8 mouse cellular contexts compared by ENCODE assay signal in the genomic region with DNA sequence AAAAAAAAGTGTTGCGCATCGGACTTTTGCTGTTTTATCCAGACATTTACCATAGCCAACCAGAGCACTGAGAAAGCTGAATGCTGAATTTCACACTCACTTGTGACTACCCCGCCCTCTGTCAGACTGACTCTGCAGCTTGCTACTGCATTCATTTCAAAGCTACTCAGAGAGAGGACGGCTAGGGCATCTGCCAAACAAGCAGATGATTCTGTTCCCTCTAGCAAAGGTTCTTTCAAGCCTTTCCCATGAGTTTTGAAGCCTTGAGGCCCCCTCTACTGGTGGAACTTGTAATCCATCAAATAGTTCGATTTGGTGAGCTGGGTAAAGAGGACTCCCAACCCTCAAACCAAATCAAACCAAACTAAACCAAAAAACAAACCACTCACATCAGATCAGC. TPM values are rescaled to one million over a fixed set of nuclear protein-coding genes. Genes with fewer than 3 reads are reported as not detected.
DNase-seq lines count a peak whose midpoint lies in the region; ATAC-seq and TF ChIP-seq lines count a peak whose summit lies in the region.

No protein-coding gene starts in this region.

- no peaks in the 10 kb centered on the region for H3K9me3 ChIP-seq in embryonic facial prominence, embryonic 14.5 days (ENCODE audit: control insufficient read depth, low read length)
- H3K9me3 ChIP-seq in heart, embryonic 13.5 days, result no peaks in the 10 kb centered on the region
- H3K9me3 ChIP-seq in kidney, embryonic 16.5 days (ENCODE audit: low read length), result no peaks in the 10 kb centered on the region
- no peaks in the 10 kb centered on the region for H3K9me3 ChIP-seq in midbrain, embryonic 16.5 days (replicated peaks; ENCODE audit: control insufficient read depth, low read length, poor library complexity, severe bottlenecking)
- no peaks in the 10 kb centered on the region for H3K9me3 ChIP-seq in stomach, postnatal 0 days (ENCODE audit: control insufficient read depth, low read length)

- DNase-seq in CD4-positive helper T cell, adult 2 months (ENCODE audit: low read depth, low spot score), result peak; percentile 65
- DNase-seq in adrenal gland, postnatal 25 days, result peak; percentile 31
- peak; percentile 88 for DNase-seq in embryonic facial prominence, embryonic 14.5 days (ENCODE audit: low spot score)
- peak; percentile 24 for DNase-seq in liver
- DNase-seq in stomach, postnatal 0 days (ENCODE audit: low spot score), result peak; percentile 55

- 30% methylated on average over 5 of the region's 5 CpGs for WGBS in embryonic facial prominence, embryonic 14.5 days
- 17% methylated on average over 5 of the region's 5 CpGs for WGBS in heart, embryonic 13.5 days
- 17% methylated on average over 5 of the region's 5 CpGs for WGBS in kidney, embryonic 16.5 days
- WGBS in midbrain, embryonic 16.5 days, result 26% methylated on average over 5 of the region's 5 CpGs
- 12% methylated on average over 5 of the region's 5 CpGs for WGBS in stomach, postnatal 0 days

- no peak for TF ChIP-seq EP300 in stomach, postnatal 0 days (optimal IDR thresholded peaks at IDR 0.05)

- H3K4me1 ChIP-seq in embryonic facial prominence, embryonic 14.5 days (ENCODE audit: control insufficient read depth, insufficient read depth, low read length), result peaks cover 12% of the 10 kb centered on the region
- H3K4me1 ChIP-seq in heart, embryonic 13.5 days, result peaks cover 34% of the 10 kb centered on the region
- H3K4me1 ChIP-seq in kidney, embryonic 16.5 days (ENCODE audit: insufficient read depth, low read length), result peaks cover 25% of the 10 kb centered on the region
- H3K4me1 ChIP-seq in midbrain, embryonic 16.5 days (ENCODE audit: control insufficient read depth, insufficient read depth, low read length), result peaks cover 11% of the 10 kb centered on the region
- H3K4me1 ChIP-seq in stomach, postnatal 0 days (replicated peaks; ENCODE audit: control insufficient read depth, insufficient read depth), result peaks cover 7% of the 10 kb centered on the region

- ATAC-seq in embryonic facial prominence, embryonic 14.5 days (ENCODE audit: low read depth), result peak; percentile 78
- ATAC-seq in heart, embryonic 13.5 days (ENCODE audit: extremely low read depth, insufficient number of reproducible peaks, low FRiP score, low TSS enrichment), result no peak
- ATAC-seq in kidney, embryonic 16.5 days (ENCODE audit: low FRiP score, low TSS enrichment), result peak; percentile 41; the same call in 1 of the 2 replicates
- peak; percentile 56 for ATAC-seq in midbrain, embryonic 16.5 days
- peak; percentile 48; the same call in 1 of the 2 replicates for ATAC-seq in stomach, postnatal 0 days (ENCODE audit: low FRiP score, low TSS enrichment)

- peak overlapping the region; percentile 51 for H3K4me2 ChIP-seq in embryonic facial prominence, embryonic 14.5 days (ENCODE audit: low read depth, low read length)
- peak overlapping the region; percentile 72 for H3K4me2 ChIP-seq in heart, embryonic 13.5 days
- H3K4me2 ChIP-seq in kidney, embryonic 16.5 days (replicated peaks; ENCODE audit: low read depth, low read length), result peak overlapping the region; percentile 44
- H3K4me2 ChIP-seq in midbrain, embryonic 16.5 days (ENCODE audit: low read length), result peak overlapping the region; percentile 49
- H3K4me2 ChIP-seq in stomach, postnatal 0 days (replicated peaks; ENCODE audit: low read depth), result peak overlapping the region; percentile 55

- no peaks in the 10 kb centered on the region for H3K36me3 ChIP-seq in embryonic facial prominence, embryonic 14.5 days (ENCODE audit: control insufficient read depth, insufficient read depth, low read length)
- H3K36me3 ChIP-seq in heart, embryonic 13.5 days, result no peaks in the 10 kb centered on the region
- no peaks in the 10 kb centered on the region for H3K36me3 ChIP-seq in kidney, embryonic 16.5 days (ENCODE audit: insufficient read depth, low read length)
- H3K36me3 ChIP-seq in midbrain, embryonic 16.5 days (ENCODE audit: control insufficient read depth, insufficient read depth, low read length), result no peaks in the 10 kb centered on the region
- no peaks in the 10 kb centered on the region for H3K36me3 ChIP-seq in stomach, postnatal 0 days (ENCODE audit: control insufficient read depth, insufficient read depth, low read length)

- TF ChIP-seq CTCF in stomach, postnatal 0 days (IDR thresholded peaks at IDR 0.05; ENCODE audit: low read depth), result peak; percentile 84

- H3K27ac ChIP-seq in embryonic facial prominence, embryonic 14.5 days (replicated peaks; ENCODE audit: low read depth, low read length), result no peak overlapping the region
- peak overlapping the region; percentile 70 for H3K27ac ChIP-seq in heart, embryonic 13.5 days (replicated peaks)
- H3K27ac ChIP-seq in kidney, embryonic 16.5 days (ENCODE audit: low read length), result peak overlapping the region; percentile 0; the same call in 1 of the 2 replicates
- H3K27ac ChIP-seq in midbrain, embryonic 16.5 days (ENCODE audit: low read length), result no peak overlapping the region
- no peak overlapping the region for H3K27ac ChIP-seq in stomach, postnatal 0 days (replicated peaks)

- H3K4me3 ChIP-seq in embryonic facial prominence, embryonic 14.5 days (ENCODE audit: low read depth, low read length), result peak overlapping the region; percentile 4
- H3K4me3 ChIP-seq in heart, embryonic 13.5 days, result peak overlapping the region; percentile 38
- peak overlapping the region; percentile 25 for H3K4me3 ChIP-seq in kidney, embryonic 16.5 days (ENCODE audit: low read length)
- no peak overlapping the region for H3K4me3 ChIP-seq in midbrain, embryonic 16.5 days (ENCODE audit: low read depth, low read length)
- no peak overlapping the region for H3K4me3 ChIP-seq in stomach, postnatal 0 days (ENCODE audit: low read depth, low read length)

- H3K9ac ChIP-seq in embryonic facial prominence, embryonic 14.5 days (ENCODE audit: low read depth, low read length), result 0 out of 2 replicates have a peak overlapping the region, but pooled peaks have one; percentile 35
- H3K9ac ChIP-seq in heart, embryonic 13.5 days, result peak overlapping the region; percentile 63
- H3K9ac ChIP-seq in kidney, embryonic 16.5 days (replicated peaks; ENCODE audit: low read length), result peak overlapping the region; percentile 5; the same call in 1 of the 2 replicates
- no peak overlapping the region for H3K9ac ChIP-seq in midbrain, embryonic 16.5 days (ENCODE audit: low read depth, low read length)
- H3K9ac ChIP-seq in stomach, postnatal 0 days (ENCODE audit: low read length), result peak overlapping the region; percentile 35; the same call in 1 of the 2 replicates

- no peaks in the 10 kb centered on the region for H3K27me3 ChIP-seq in embryonic facial prominence, embryonic 14.5 days (replicated peaks; ENCODE audit: control insufficient read depth, insufficient read depth, low read length)
- H3K27me3 ChIP-seq in heart, embryonic 13.5 days (replicated peaks), result no peaks in the 10 kb centered on the region
- H3K27me3 ChIP-seq in kidney, embryonic 16.5 days (ENCODE audit: insufficient read depth, low read length), result no peaks in the 10 kb centered on the region
- no peaks in the 10 kb centered on the region for H3K27me3 ChIP-seq in midbrain, embryonic 16.5 days (ENCODE audit: control insufficient read depth, insufficient read depth, low read depth, low read length)
- no peaks in the 10 kb centered on the region for H3K27me3 ChIP-seq in stomach, postnatal 0 days (ENCODE audit: control insufficient read depth, insufficient read depth, low read length)

RNA-seq across cellular contexts. Expression of gene Ttc30a2, which starts 13.0 kb away (rescaled TPM):
- 0.52 and 0.79 TPM in 2 replicates for total RNA-seq in adrenal gland, postnatal 25 days (2021)
- 0.43 and 0.56 TPM in 2 replicates for polyA plus RNA-seq in embryonic facial prominence, embryonic 14.5 days (2014; fragmentation: Nextera tagmentation; extraction: Ambion mirVana)
- 0.99 and 1.2 TPM in 2 replicates for polyA plus RNA-seq in heart, embryonic 13.5 days (2015; fragmentation: Nextera tagmentation; extraction: Ambion mirVana)
- polyA plus RNA-seq in kidney, embryonic 16.5 days (2015; fragmentation: Nextera tagmentation; extraction: Ambion mirVana), result 0.53 and 0.64 TPM in 2 replicates
- 0.78 and 1.2 TPM in 2 replicates for polyA plus RNA-seq in midbrain, embryonic 16.5 days (2015; fragmentation: Nextera tagmentation; extraction: Ambion mirVana)
- polyA plus RNA-seq in stomach, postnatal 0 days (2015; fragmentation: Nextera tagmentation; extraction: Ambion mirVana), result 0.17 and 0.27 TPM in 2 replicates

RNA-seq across cellular contexts. Expression of gene Ttc30a1, which starts 16.8 kb away (rescaled TPM):
- 4.0 and 4.3 TPM in 2 replicates for total RNA-seq in adrenal gland, postnatal 25 days (2021)
- 7.4 and 7.8 TPM in 2 replicates for polyA plus RNA-seq in embryonic facial prominence, embryonic 14.5 days (2014; fragmentation: Nextera tagmentation; extraction: Ambion mirVana)
- 5.5 and 5.6 TPM in 2 replicates for polyA plus RNA-seq in heart, embryonic 13.5 days (2015; fragmentation: Nextera tagmentation; extraction: Ambion mirVana)
- polyA plus RNA-seq in kidney, embryonic 16.5 days (2015; fragmentation: Nextera tagmentation; extraction: Ambion mirVana), result 9.6 and 10.5 TPM in 2 replicates
- 8.8 and 10.2 TPM in 2 replicates for polyA plus RNA-seq in midbrain, embryonic 16.5 days (2015; fragmentation: Nextera tagmentation; extraction: Ambion mirVana)
- polyA plus RNA-seq in stomach, postnatal 0 days (2015; fragmentation: Nextera tagmentation; extraction: Ambion mirVana), result 3.3 and 3.8 TPM in 2 replicates

RNA-seq across cellular contexts. Expression of gene Ttc30b, which starts 26.6 kb away (rescaled TPM):
- 19.1 and 26.4 TPM in 2 replicates for total RNA-seq in adrenal gland, postnatal 25 days (2021)
- polyA plus RNA-seq in embryonic facial prominence, embryonic 14.5 days (2014; fragmentation: Nextera tagmentation; extraction: Ambion mirVana), result 14.8 and 15.0 TPM in 2 replicates
- 8.6 and 10.6 TPM in 2 replicates for polyA plus RNA-seq in heart, embryonic 13.5 days (2015; fragmentation: Nextera tagmentation; extraction: Ambion mirVana)
- polyA plus RNA-seq in kidney, embryonic 16.5 days (2015; fragmentation: Nextera tagmentation; extraction: Ambion mirVana), result 14.0 and 14.4 TPM in 2 replicates
- polyA plus RNA-seq in midbrain, embryonic 16.5 days (2015; fragmentation: Nextera tagmentation; extraction: Ambion mirVana), result 21.4 and 22.7 TPM in 2 replicates
- polyA plus RNA-seq in stomach, postnatal 0 days (2015; fragmentation: Nextera tagmentation; extraction: Ambion mirVana), result 10.3 and 10.6 TPM in 2 replicates

Comparison
In these comparisons a context has a peak if more than half of its experiments do, and no peak if none do; other contexts are left out.
1. DNase-seq: peak in every context shown above with its lines; median percentile 88 in embryonic facial prominence, embryonic 14.5 days; 65 in CD4-positive helper T cell, adult 2 months; 55 in stomach, postnatal 0 days; 31 in adrenal gland, postnatal 25 days; 24 in liver.
2. H3K27ac ChIP-seq: peak in heart, embryonic 13.5 days (single experiment) and kidney, embryonic 16.5 days (single experiment); none in embryonic facial prominence, embryonic 14.5 days (single experiment), midbrain, embryonic 16.5 days (single experiment) and stomach, postnatal 0 days (single experiment).
3. H3K4me3 ChIP-seq: peak in embryonic facial prominence, embryonic 14.5 days (single experiment), heart, embryonic 13.5 days (single experiment) and kidney, embryonic 16.5 days (single experiment); none in midbrain, embryonic 16.5 days (single experiment) and stomach, postnatal 0 days (single experiment).
4. Peak in every context shown above with its lines, with median percentiles within 50 percentile points of each other: H3K4me2 ChIP-seq.